Comparison of ENCODE assay signal across 9 mouse cellular contexts in genomic region chr16:44671551-44672421, GRCm38 (mm10). TPM values are rescaled to one million over a fixed set of nuclear protein-coding genes. Genes with fewer than 3 reads are reported as not detected.
DNase-seq lines count a peak whose midpoint lies in the region; ATAC-seq and TF ChIP-seq lines count a peak whose summit lies in the region.
"Had no signal": no experiment of that assay in that cellular context is flagged by ENCODE, and none has a peak within 500 bp of the region (broad histone marks: within the 10 kb centered on the region; RNA-seq: fewer than 3 reads in every experiment).

No protein-coding gene starts in this region.

- no peaks in the 10 kb centered on the region for H3K36me3 ChIP-seq in heart, postnatal 0 days (replicated peaks; ENCODE audit: control insufficient read depth, insufficient read depth, low read length)

- H3K4me1 ChIP-seq in heart, postnatal 0 days (ENCODE audit: control insufficient read depth, insufficient read depth), result peaks cover 8% of the 10 kb centered on the region; the same call in 1 of the 2 replicates

- WGBS in heart, postnatal 0 days, result 45% methylated on average over 22 of the region's 22 CpGs

- TF ChIP-seq CTCF in heart, postnatal 0 days (IDR thresholded peaks at IDR 0.05; ENCODE audit: low read depth), result no peak

- H3K4me2 ChIP-seq in heart, postnatal 0 days (ENCODE audit: low read depth, low read length), result peak overlapping the region; percentile 53

- ATAC-seq in heart, postnatal 0 days (ENCODE audit: insufficient read depth, low read depth), result no peak

- no peak overlapping the region for H3K27ac ChIP-seq in heart, postnatal 0 days (ENCODE audit: low read depth)

- DNase-seq in gastrocnemius, postnatal 14 days, result peak; percentile 26
- DNase-seq in gastrocnemius, postnatal 10 days, result no peak
- peak; percentile 47 for DNase-seq in ZHBTc4 (ENCODE audit: low read depth, low spot score)
- no peak for DNase-seq in heart, postnatal 0 days (ENCODE audit: low spot score)
- peak; percentile 84 for DNase-seq in mesoderm, embryonic 11.5 days (ENCODE audit: low read depth, low spot score)
- DNase-seq in cerebellum, adult 9-11 months, result no peak
- DNase-seq in layer of hippocampus, adult 9-11 months, result no peak
- DNase-seq in thymus, postnatal 0 days (ENCODE audit: low spot score), result no peak
- DNase-seq: adrenal gland, adult 8-10 months had no signal

- intact Hi-C loops in gastrocnemius, postnatal 14 days (cut with DNase I; ENCODE audit: low total_unique reads), result no loop called here

- no peak overlapping the region for H3K4me3 ChIP-seq in heart, postnatal 0 days (ENCODE audit: low read depth, low read length)

- H3K9me3 ChIP-seq in heart, postnatal 0 days (replicated peaks; ENCODE audit: control insufficient read depth, low read length), result no peaks in the 10 kb centered on the region

- no peak for TF ChIP-seq EP300 in heart, postnatal 0 days (IDR thresholded peaks at IDR 0.05; ENCODE audit: low read depth)

- no peaks in the 10 kb centered on the region; the same call in 1 of the 2 replicates for H3K27me3 ChIP-seq in heart, postnatal 0 days (ENCODE audit: control insufficient read depth, insufficient read depth, low read length)

- no peak overlapping the region for H3K9ac ChIP-seq in heart, postnatal 0 days (replicated peaks; ENCODE audit: low read depth, low read length)

RNA-seq across cellular contexts. Expression of gene Nepro, which starts 52.3 kb away (rescaled TPM):
- 1 to 10 TPM; 3.6 to 4.2 TPM for total RNA-seq in gastrocnemius, postnatal 14 days (2021)
- 1 to 10 TPM; 4.4 to 5.6 TPM for total RNA-seq in gastrocnemius, postnatal 10 days (2021)
- 3.1 and 11.6 TPM in 2 replicates for total RNA-seq in heart, postnatal 0 days (2014; rRNA removed; ENCODE audit: low replicate concordance)
- 2.0 and 2.3 TPM in 2 replicates for polyA plus RNA-seq in heart, postnatal 0 days (2015; fragmentation: Nextera tagmentation; extraction: Ambion mirVana)
- 4.8 and 5.8 TPM in 2 replicates for polyA plus RNA-seq in thymus, postnatal 0 days (2015; fragmentation: Nextera tagmentation; extraction: Ambion mirVana)

Comparison
In these comparisons a context has a peak if more than half of its experiments do, and no peak if none do; other contexts are left out.
1. DNase-seq: peak in gastrocnemius, postnatal 14 days (single experiment), ZHBTc4 (single experiment) and mesoderm, embryonic 11.5 days (single experiment); none in gastrocnemius, postnatal 10 days (single experiment), heart, postnatal 0 days (single experiment), cerebellum, adult 9-11 months (single experiment), layer of hippocampus, adult 9-11 months (single experiment) and thymus, postnatal 0 days (single experiment).